Mouse (Mus musculus): ENCODE data around the gene Gm44973. TPM values are rescaled to one million over a fixed set of nuclear protein-coding genes. Genes with fewer than 3 reads are reported as not detected.

Gene Gm44973
- polyA plus RNA-seq, 1 experiment from 2014 or later: 3.3 TPM

- DNase-seq (ENCODE audit: low spot score) (peak; percentile 95), ATAC-seq (ENCODE audit: low FRiP score, low TSS enrichment) (peak; percentile 93)
- Histone ChIP-seq H3K4me2 (replicated peaks; ENCODE audit: low read depth) (peak overlapping the region; percentile 90), H3K4me3 (ENCODE audit: low read depth, low read length) (peak overlapping the region; percentile 67), H3K27me3 (ENCODE audit: control insufficient read depth, insufficient read depth, low read length) (no peaks in the 10 kb centered on the region), H3K36me3 (ENCODE audit: control insufficient read depth, insufficient read depth, low read length) (no peaks in the 10 kb centered on the region; the same call in 1 of the 2 replicates), H3K4me1 (replicated peaks; ENCODE audit: control insufficient read depth, insufficient read depth) (0 out of 2 replicates have a peak, but pooled peaks cover 4% of the 10 kb centered on the region), H3K9me3 (ENCODE audit: control insufficient read depth, low read length) (no peaks in the 10 kb centered on the region), H3K9ac (ENCODE audit: low read length) (peak overlapping the region; percentile 96), H3K27ac (replicated peaks) (peak overlapping the region; percentile 99)
- under 1% methylated on average over 60 of the region's 60 CpGs for WGBS
- TF ChIP-seq CTCF (IDR thresholded peaks at IDR 0.05; ENCODE audit: low read depth) (peak; percentile 79), EP300 (optimal IDR thresholded peaks at IDR 0.05) (no peak)
Measured at GRCm38 (mm10) chr7:5060944-5061773, 45.9 kb downstream of the Gm44973 start.

- ATAC-seq (ENCODE audit: low FRiP score, low TSS enrichment) (peak; percentile 88), DNase-seq (ENCODE audit: low spot score) (peak; percentile 98)
- peak within 1 kb of the TSS; percentile 67 for H3K4me3 ChIP-seq (ENCODE audit: low read depth, low read length)
- WGBS: under 1% methylated on average over 63 of the region's 65 CpGs
- H3K27me3 ChIP-seq (ENCODE audit: control insufficient read depth, insufficient read depth, low read length): no peaks in the 10 kb centered on the region
- H3K4me1 ChIP-seq (replicated peaks; ENCODE audit: control insufficient read depth, insufficient read depth): 0 out of 2 replicates have a peak, but pooled peaks cover 4% of the 10 kb centered on the region
- H3K9ac ChIP-seq (ENCODE audit: low read length): peak within 1 kb of the TSS; percentile 96
- no peaks in the 10 kb centered on the region for H3K9me3 ChIP-seq (ENCODE audit: control insufficient read depth, low read length)
- no peaks in the 10 kb centered on the region; the same call in 1 of the 2 replicates for H3K36me3 ChIP-seq (ENCODE audit: control insufficient read depth, insufficient read depth, low read length)
- H3K4me2 ChIP-seq (replicated peaks; ENCODE audit: low read depth): peak within 1 kb of the TSS; percentile 90
- peak within 1 kb of the TSS; percentile 99 for H3K27ac ChIP-seq (replicated peaks)
- TF ChIP-seq CTCF (IDR thresholded peaks at IDR 0.05; ENCODE audit: low read depth) (no peak), EP300 (optimal IDR thresholded peaks at IDR 0.05) (no peak)
Measured at GRCm38 (mm10) chr7:5061774-5062359, 46.6 kb downstream of the Gm44973 start, which contains the start of gene U2af2. Gene U2af2, plus strand, starts transcription at chr7:5062143.

- 0 out of 2 replicates have a peak, but pooled peaks cover 4% of the 10 kb centered on the region for H3K4me1 ChIP-seq (replicated peaks; ENCODE audit: control insufficient read depth, insufficient read depth)
- WGBS: under 1% methylated on average over 46 of the region's 51 CpGs
- ATAC-seq (ENCODE audit: low FRiP score, low TSS enrichment): peak; percentile 67
- peak overlapping the region; percentile 90 for H3K4me2 ChIP-seq (replicated peaks; ENCODE audit: low read depth)
- peaks cover 4% of the 10 kb centered on the region for H3K36me3 ChIP-seq (ENCODE audit: control insufficient read depth, insufficient read depth, low read length)
- no peak for TF ChIP-seq CTCF (IDR thresholded peaks at IDR 0.05; ENCODE audit: low read depth)
- H3K4me3 ChIP-seq (ENCODE audit: low read depth, low read length): peak overlapping the region; percentile 67
- H3K9ac ChIP-seq (ENCODE audit: low read length): peak overlapping the region; percentile 96
- peak; percentile 83 for DNase-seq (ENCODE audit: low spot score)
- peak overlapping the region; percentile 99 for H3K27ac ChIP-seq (replicated peaks)
- no peaks in the 10 kb centered on the region for H3K27me3 ChIP-seq (ENCODE audit: control insufficient read depth, insufficient read depth, low read length)
- no peaks in the 10 kb centered on the region for H3K9me3 ChIP-seq (ENCODE audit: control insufficient read depth, low read length)
Measured at GRCm38 (mm10) chr7:5062360-5063001, 47.2 kb downstream of the Gm44973 start.

GRCm38 (mm10) chr7:5064886-5065285 is 49.6 kb downstream of the Gm44973 start:
- Histone ChIP-seq H3K9ac (ENCODE audit: low read length) (no peak overlapping the region), H3K9me3 (ENCODE audit: control insufficient read depth, low read length) (no peaks in the 10 kb centered on the region), H3K4me1 (replicated peaks; ENCODE audit: control insufficient read depth, insufficient read depth) (0 out of 2 replicates have a peak, but pooled peaks cover 4% of the 10 kb centered on the region), H3K4me2 (replicated peaks; ENCODE audit: low read depth) (no peak overlapping the region), H3K27ac (replicated peaks) (no peak overlapping the region), H3K27me3 (ENCODE audit: control insufficient read depth, insufficient read depth, low read length) (no peaks in the 10 kb centered on the region), H3K4me3 (ENCODE audit: low read depth, low read length) (no peak overlapping the region), H3K36me3 (ENCODE audit: control insufficient read depth, insufficient read depth, low read length) (peaks cover 13% of the 10 kb centered on the region)
- 87% methylated on average over 6 of the region's 6 CpGs for WGBS
- no peak for TF ChIP-seq CTCF (IDR thresholded peaks at IDR 0.05; ENCODE audit: low read depth)
- no peak for TF ChIP-seq EP300 (optimal IDR thresholded peaks at IDR 0.05)
- ATAC-seq (ENCODE audit: low FRiP score, low TSS enrichment) (no peak), DNase-seq (ENCODE audit: low spot score) (no peak)

- Histone ChIP-seq H3K9ac (ENCODE audit: low read length) (no peak overlapping the region), H3K27me3 (ENCODE audit: control insufficient read depth, insufficient read depth, low read length) (no peaks in the 10 kb centered on the region), H3K9me3 (ENCODE audit: control insufficient read depth, low read length) (no peaks in the 10 kb centered on the region), H3K4me3 (ENCODE audit: low read depth, low read length) (no peak overlapping the region), H3K27ac (replicated peaks) (no peak overlapping the region), H3K4me2 (replicated peaks; ENCODE audit: low read depth) (no peak overlapping the region), H3K4me1 (replicated peaks; ENCODE audit: control insufficient read depth, insufficient read depth) (no peaks in the 10 kb centered on the region), H3K36me3 (ENCODE audit: control insufficient read depth, insufficient read depth, low read length) (peaks cover 45% of the 10 kb centered on the region)
- WGBS: 32% methylated on average over 1 of the region's 1 CpGs
- 0 out of 2 replicates have a peak, but pooled peaks have one; percentile 16 for ATAC-seq (ENCODE audit: low FRiP score, low TSS enrichment)
- DNase-seq (ENCODE audit: low spot score): no peak
- no peak for TF ChIP-seq EP300 (optimal IDR thresholded peaks at IDR 0.05)
- no peak for TF ChIP-seq CTCF (IDR thresholded peaks at IDR 0.05; ENCODE audit: low read depth)
Measured at GRCm38 (mm10) chr7:5073586-5073985, 58.3 kb downstream of the Gm44973 start.
